Mouse (Mus musculus): Measurements from ENCODE around the gene Prcp. TPM values are rescaled to one million over a fixed set of nuclear protein-coding genes. Genes with fewer than 3 reads are reported as not detected.

Prcp gene
- total and polyA plus RNA-seq, 3 experiments: 12.9 to 42.5 (median 41.2) TPM

DNA sequence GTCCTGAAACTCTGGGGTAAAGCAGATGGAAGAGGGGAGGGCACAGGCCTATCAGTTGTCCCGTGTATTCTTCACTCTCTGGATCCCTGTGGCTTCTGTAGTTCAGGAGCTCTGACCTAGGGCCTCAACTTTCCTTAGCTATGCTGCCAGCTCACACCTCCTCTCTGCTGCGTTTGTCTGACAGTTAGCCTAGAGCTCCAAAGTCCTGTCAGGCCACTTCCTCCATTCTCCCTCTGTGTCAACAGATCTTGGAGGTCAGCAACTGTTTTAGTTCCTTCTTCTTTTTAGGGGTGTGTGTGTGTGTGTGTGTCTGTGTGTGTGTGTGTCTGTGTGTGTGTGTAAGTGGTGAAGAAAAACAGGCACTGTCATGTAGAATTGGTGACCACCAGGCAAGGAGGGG, 106.5 kb downstream of the Prcp start:
- no peak overlapping the region for H3K4me3 ChIP-seq (ENCODE audit: low read depth, low read length)
- no peak for DNase-seq (ENCODE audit: low spot score)
- no peaks in the 10 kb centered on the region for H3K9me3 ChIP-seq (replicated peaks)
- ATAC-seq (ENCODE audit: extremely low read depth, insufficient number of reproducible peaks, low FRiP score, poor library complexity, severe bottlenecking): no peak
- H3K36me3 ChIP-seq (replicated peaks): no peaks in the 10 kb centered on the region
- no peaks in the 10 kb centered on the region for H3K27me3 ChIP-seq (ENCODE audit: insufficient read depth, low read length)
- TF ChIP-seq GATA1 (IDR thresholded peaks at IDR 0.05; ENCODE audit: borderline replicate concordance, low read length): no peak
- no peak for TF ChIP-seq GATA2 (IDR thresholded peaks at IDR 0.05; ENCODE audit: borderline replicate concordance, low read depth, low read length)
- TF ChIP-seq POLR2AphosphoS5 (IDR thresholded peaks at IDR 0.05; ENCODE audit: insufficient replicate concordance, low read depth, low read length): no peak
- no peak for TF ChIP-seq CTCF (IDR thresholded peaks at IDR 0.05; ENCODE audit: low read depth, low read length)
- TF ChIP-seq TAL1 (conservative IDR thresholded peaks at IDR 0.05; ENCODE audit: low read depth, low read length): no peak
- H3K4me1 ChIP-seq (ENCODE audit: insufficient read depth, low read depth, low read length): no peaks in the 10 kb centered on the region

DNA sequence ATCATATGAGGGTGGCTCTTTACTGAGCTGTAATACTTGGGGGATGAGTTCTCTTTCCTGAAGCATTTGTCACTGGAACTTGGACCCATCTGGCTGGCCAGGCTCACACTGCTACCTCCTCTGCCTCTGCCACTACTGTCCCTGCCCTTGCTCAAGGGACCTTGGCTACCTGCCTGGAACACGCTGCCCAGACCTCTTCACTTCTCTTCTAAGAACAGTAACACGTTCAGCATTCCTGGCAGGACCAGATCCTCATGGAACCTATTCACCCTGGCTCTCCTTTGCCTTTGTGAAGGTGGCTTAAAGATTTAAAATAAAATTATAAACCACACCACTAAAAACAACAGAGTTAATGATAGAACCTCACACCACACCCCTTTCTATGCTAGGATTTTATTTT, 107.6 kb downstream of the Prcp start:
- H3K4me3 ChIP-seq (ENCODE audit: low read depth, low read length): no peak overlapping the region
- H3K4me1 ChIP-seq (ENCODE audit: insufficient read depth, low read depth, low read length): no peaks in the 10 kb centered on the region
- TF ChIP-seq GATA1 (IDR thresholded peaks at IDR 0.05; ENCODE audit: borderline replicate concordance, low read length) (no peak), TAL1 (conservative IDR thresholded peaks at IDR 0.05; ENCODE audit: low read depth, low read length) (no peak), GATA2 (IDR thresholded peaks at IDR 0.05; ENCODE audit: borderline replicate concordance, low read depth, low read length) (no peak), CTCF (IDR thresholded peaks at IDR 0.05; ENCODE audit: low read depth, low read length) (no peak), POLR2AphosphoS5 (IDR thresholded peaks at IDR 0.05; ENCODE audit: insufficient replicate concordance, low read depth, low read length) (no peak)
- DNase-seq (ENCODE audit: low spot score) (no peak), ATAC-seq (ENCODE audit: extremely low read depth, insufficient number of reproducible peaks, low FRiP score, poor library complexity, severe bottlenecking) (no peak)
- no peaks in the 10 kb centered on the region for H3K27me3 ChIP-seq (ENCODE audit: insufficient read depth, low read length)
- no peaks in the 10 kb centered on the region for H3K9me3 ChIP-seq (replicated peaks)
- no peaks in the 10 kb centered on the region for H3K36me3 ChIP-seq (replicated peaks)

Other genes with a start within 250 kb of the Prcp start
- gene Ankrd42, start 237.3 kb upstream of the Prcp start, total RNA-seq (2014; fragmentation: Nextera tagmentation): 1.1 and 2.2 TPM in 2 replicates
- gene Ankrd42, start 237.3 kb upstream of the Prcp start, total RNA-seq (2017): 0.66 and 1.0 TPM in 2 replicates
- 0.43 and 0.44 TPM in 2 replicates for gene Ankrd42, start 237.3 kb upstream of the Prcp start, polyA plus RNA-seq (2012)
- gene Pcf11, start 204.5 kb upstream of the Prcp start, total RNA-seq (2014; fragmentation: Nextera tagmentation): 175 and 209 TPM in 2 replicates
- 80.6 and 89.9 TPM in 2 replicates for gene Pcf11, start 204.5 kb upstream of the Prcp start, total RNA-seq (2017)
- 77.1 and 94.4 TPM in 2 replicates for gene Pcf11, start 204.5 kb upstream of the Prcp start, polyA plus RNA-seq (2012)
- gene Rab30, start 132.9 kb upstream of the Prcp start, total RNA-seq (2014; fragmentation: Nextera tagmentation): 3.4 and 4.4 TPM in 2 replicates
- 1.1 and 1.6 TPM in 2 replicates for gene Rab30, start 132.9 kb upstream of the Prcp start, total RNA-seq (2017)
- 0.01 and 0.08 TPM in 2 replicates for gene Rab30, start 132.9 kb upstream of the Prcp start, polyA plus RNA-seq (2012)
- gene Ddias, start 223 bp upstream of the Prcp start, total RNA-seq (2014; fragmentation: Nextera tagmentation): 86.3 and 95.7 TPM in 2 replicates
- gene Ddias, start 223 bp upstream of the Prcp start, total RNA-seq (2017): 32.1 and 40.8 TPM in 2 replicates
- 23.3 and 26.8 TPM in 2 replicates for gene Ddias, start 223 bp upstream of the Prcp start, polyA plus RNA-seq (2012)
- gene Fam181b, start 205.4 kb downstream of the Prcp start, total RNA-seq (2014; fragmentation: Nextera tagmentation): not detected in 2 replicates
- 0.11 TPM in 1 of 2 replicates, not detected in the other for gene Fam181b, start 205.4 kb downstream of the Prcp start, total RNA-seq (2017)
- not detected in 2 replicates for gene Fam181b, start 205.4 kb downstream of the Prcp start, polyA plus RNA-seq (2012)

Data from G1E (cell line).